8 mouse cellular contexts compared by ENCODE assay signal in the genomic region with DNA sequence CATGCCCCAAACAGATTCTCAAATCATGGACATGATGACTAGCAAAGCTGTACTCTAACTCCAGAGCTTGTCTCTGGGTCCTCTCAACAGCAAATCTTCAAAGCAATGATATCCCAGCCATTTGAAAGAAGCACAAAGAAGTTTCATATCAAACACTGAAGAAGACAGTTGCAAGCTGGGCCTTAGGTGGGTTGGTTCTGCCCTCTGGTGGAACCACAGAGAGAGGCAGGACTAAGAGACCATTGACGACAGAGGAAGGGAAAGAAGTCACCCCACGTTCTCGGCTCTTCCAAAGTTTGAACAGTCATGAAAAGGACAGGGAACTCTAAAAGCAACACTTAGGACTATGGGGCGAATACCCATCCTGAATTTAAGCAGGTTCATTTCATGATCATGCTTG. TPM values are rescaled to one million over a fixed set of nuclear protein-coding genes. Genes with fewer than 3 reads are reported as not detected.
DNase-seq lines count a peak whose midpoint lies in the region; TF ChIP-seq lines count a peak whose summit lies in the region.

No protein-coding gene starts in this region.

- H3K9ac ChIP-seq in heart, adult 2 months (ENCODE audit: low read depth, low read length) = no peak overlapping the region

- no peak overlapping the region for H3K4me3 ChIP-seq in heart, adult 2 months
- no peak overlapping the region for H3K4me3 ChIP-seq in heart, embryonic 10.5 days
- H3K4me3 ChIP-seq in bone marrow, adult 2 months (replicated peaks; ENCODE audit: control insufficient read depth, low read depth, low read length) = no peak overlapping the region

- TF ChIP-seq CTCF in heart, adult 2 months (IDR thresholded peaks at IDR 0.05) = peak; percentile 73
- TF ChIP-seq CTCF in bone marrow, adult 2 months (IDR thresholded peaks at IDR 0.05; ENCODE audit: control insufficient read depth, insufficient read depth, low read length) = peak; percentile 64

- H3K27ac ChIP-seq in heart, adult 2 months = no peak overlapping the region
- H3K27ac ChIP-seq in heart, embryonic 10.5 days = no peak overlapping the region
- no peak overlapping the region for H3K27ac ChIP-seq in bone marrow, adult 2 months (ENCODE audit: control insufficient read depth, insufficient read depth, low read depth, low read length, poor library complexity)

- H3K4me1 ChIP-seq in heart, adult 2 months (ENCODE audit: control insufficient read depth, insufficient read depth, low read length) = no peaks in the 10 kb centered on the region
- H3K4me1 ChIP-seq in heart, embryonic 10.5 days = no peaks in the 10 kb centered on the region
- no peaks in the 10 kb centered on the region for H3K4me1 ChIP-seq in bone marrow, adult 2 months (ENCODE audit: control insufficient read depth, insufficient read depth, low read length)

- intact Hi-C loops in heart, adult 2 months (cut with DNase I) = loop anchor here (10.0 kb wide), 1 partner anchor 152 kb away; the partner anchor contains the start of gene Vip

- 6% methylated on average over 4 of the region's 4 CpGs for WGBS in heart, adult 2 months
- 14% methylated on average over 4 of the region's 4 CpGs for WGBS in heart, embryonic 10.5 days
- 9% methylated on average over 4 of the region's 4 CpGs for WGBS in bone marrow, adult 2 months

- no peaks in the 10 kb centered on the region for H3K9me3 ChIP-seq in heart, embryonic 10.5 days

- no peak for TF ChIP-seq EP300 in heart, adult 2 months (IDR thresholded peaks at IDR 0.05; ENCODE audit: insufficient read depth, low read depth, low read length)

- no peaks in the 10 kb centered on the region; the same call in 1 of the 2 replicates for H3K27me3 ChIP-seq in heart, adult 2 months (ENCODE audit: control insufficient read depth, insufficient read depth, low read length)
- no peaks in the 10 kb centered on the region for H3K27me3 ChIP-seq in heart, embryonic 10.5 days (ENCODE audit: insufficient read depth, poor library complexity, severe bottlenecking)

- no peak for DNase-seq in heart, adult 2 months
- no peak for DNase-seq in heart, embryonic 10.5 days (ENCODE audit: low spot score)
- peak; percentile 9 for DNase-seq in right cerebral cortex, adult 18-20 months
- DNase-seq in right cerebral cortex, postnatal 36 days (ENCODE audit: low spot score in 2 of 2) = no peak
- DNase-seq in lung, postnatal 14 days = peak; percentile 15
- DNase-seq in T-cell, adult 2 months (ENCODE audit: low spot score) = no peak
- no peak for DNase-seq in cerebellum, adult 11-12 months

- TF ChIP-seq POLR2A in heart, adult 2 months (IDR thresholded peaks at IDR 0.05; ENCODE audit: insufficient read depth, low read depth, low read length) = no peak
- no peak for TF ChIP-seq POLR2A in bone marrow, adult 2 months (IDR thresholded peaks at IDR 0.05; ENCODE audit: borderline replicate concordance, control insufficient read depth, low read depth, low read length)

- no peaks in the 10 kb centered on the region for H3K36me3 ChIP-seq in heart, adult 2 months (ENCODE audit: control insufficient read depth, insufficient read depth, low read length)
- no peaks in the 10 kb centered on the region for H3K36me3 ChIP-seq in heart, embryonic 10.5 days

- no peaks in the 10 kb centered on the region for H3K79me2 ChIP-seq in heart, adult 2 months (replicated peaks; ENCODE audit: control insufficient read depth, insufficient read depth, low read length)

RNA-seq across cellular contexts. Expression of gene Fbxo5, which starts 18.5 kb away (rescaled TPM):
- total RNA-seq in heart, adult 2 months (2021) = under 1 TPM; 0.36 to 0.65 TPM
- polyA plus RNA-seq in heart, adult 2 months (2012; rRNA removed) = 0.43 and 0.85 TPM in 2 replicates
- 60.9 and 80.3 TPM in 2 replicates for polyA plus RNA-seq in heart, embryonic 10.5 days (2016; fragmentation: Nextera tagmentation; extraction: Ambion mirVana)
- polyA plus RNA-seq in bone marrow, adult 2 months (2011; ENCODE audit: insufficient read depth, insufficient read length, low replicate concordance, missing spikeins) = 48.1 and 54.1 TPM in 2 replicates

RNA-seq across cellular contexts. Expression of gene Mtrf1l, which starts 36.8 kb away (rescaled TPM):
- 1 to 10 TPM; 8.4 to 9.6 TPM for total RNA-seq in heart, adult 2 months (2021)
- polyA plus RNA-seq in heart, adult 2 months (2012; rRNA removed) = 1.6 and 3.5 TPM in 2 replicates
- 9.5 and 13.5 TPM in 2 replicates for polyA plus RNA-seq in heart, embryonic 10.5 days (2016; fragmentation: Nextera tagmentation; extraction: Ambion mirVana)
- 12.1 and 27.6 TPM in 2 replicates for polyA plus RNA-seq in bone marrow, adult 2 months (2011; ENCODE audit: insufficient read depth, insufficient read length, low replicate concordance, missing spikeins)

Comparison
In these comparisons a context has a peak if more than half of its experiments do, and no peak if none do; other contexts are left out.
1. DNase-seq: peak in right cerebral cortex, adult 18-20 months (single experiment) and lung, postnatal 14 days (single experiment); none in heart, adult 2 months (0 of 2), heart, embryonic 10.5 days (single experiment), right cerebral cortex, postnatal 36 days (0 of 2), T-cell, adult 2 months (single experiment) and cerebellum, adult 11-12 months (single experiment).
2. RNA of gene Fbxo5, which starts 18.5 kb away (polyA plus RNA-seq): 60.9 to 80.3 TPM in heart, embryonic 10.5 days and 48.1 to 54.1 TPM in bone marrow, adult 2 months; 0.43 to 0.85 TPM in heart, adult 2 months; every median in the first group is over 10 times any median in the second.